Mouse (Mus musculus) cerebellum, adult 8-10 months (tissue): ENCODE results near the gene Col5a1.

Experiments used
- DNase-seq: peaks from one replicate; pipeline ENCODE4 v3.0.0; 2022

The Col5a1 gene

DNA sequence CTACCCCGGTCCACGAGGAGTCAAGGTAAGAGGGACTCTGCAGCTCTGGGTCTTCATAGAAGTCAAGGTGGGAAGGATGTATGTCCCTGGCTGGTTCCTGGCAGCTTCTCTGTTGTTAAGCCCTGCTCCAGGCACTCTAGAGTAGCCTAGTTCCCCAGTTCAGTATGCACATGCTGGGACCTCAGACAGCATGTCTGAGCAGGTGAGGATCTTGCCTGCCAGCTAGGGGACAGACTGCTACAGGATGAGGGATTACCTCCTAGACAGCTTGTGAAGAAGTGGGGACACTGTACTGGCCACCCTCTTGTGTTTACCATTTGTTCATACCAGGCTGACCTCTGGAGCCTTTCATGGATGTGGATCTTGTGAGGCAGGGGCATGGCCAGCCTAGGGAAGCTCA, 94.8 kb downstream of the Col5a1 start:
- no peak for DNase-seq

DNA sequence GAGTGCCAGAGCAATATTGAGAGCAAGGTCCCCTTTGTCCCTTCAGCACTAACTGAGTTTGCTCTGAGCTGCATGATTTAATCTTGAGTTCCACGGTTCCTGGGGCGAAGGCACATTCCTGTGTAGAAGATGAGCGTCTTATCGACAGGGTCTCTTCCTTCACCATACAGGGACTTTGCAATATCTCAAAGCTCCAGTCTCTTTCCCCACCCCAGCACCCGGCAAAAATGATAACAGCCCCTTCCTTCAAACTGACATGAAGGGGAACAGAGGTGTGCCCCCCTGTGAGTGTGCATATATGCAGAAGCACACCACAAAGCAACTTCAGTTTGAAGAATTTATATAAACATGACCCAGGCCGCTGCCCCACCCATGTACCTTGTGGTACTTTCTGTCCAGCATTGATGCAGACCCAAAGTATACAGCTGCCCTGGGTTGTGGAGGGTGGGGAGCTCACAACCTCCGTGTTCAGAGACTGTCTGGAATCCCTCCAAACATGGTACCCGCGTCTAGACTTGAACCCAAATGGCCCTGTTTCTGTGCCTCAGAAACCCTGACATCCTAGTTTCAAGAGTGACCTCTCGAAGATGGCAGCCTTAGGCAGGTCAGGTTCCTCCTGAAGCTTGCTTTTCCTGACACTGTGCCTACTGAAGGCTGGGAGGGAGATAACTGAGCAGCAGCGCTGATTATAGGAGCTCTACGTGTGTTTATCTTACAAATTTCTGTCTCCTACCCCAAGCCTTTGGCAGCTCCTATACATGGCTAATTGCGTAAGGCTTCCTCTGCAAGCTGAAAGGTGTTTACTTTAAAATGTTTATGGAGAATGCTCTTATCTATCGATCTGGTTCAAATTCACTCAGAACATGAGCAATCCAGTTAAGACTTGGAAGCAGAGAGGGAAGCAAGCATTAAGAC, 95.7 kb downstream of the Col5a1 start:
- no peak for DNase-seq

DNA sequence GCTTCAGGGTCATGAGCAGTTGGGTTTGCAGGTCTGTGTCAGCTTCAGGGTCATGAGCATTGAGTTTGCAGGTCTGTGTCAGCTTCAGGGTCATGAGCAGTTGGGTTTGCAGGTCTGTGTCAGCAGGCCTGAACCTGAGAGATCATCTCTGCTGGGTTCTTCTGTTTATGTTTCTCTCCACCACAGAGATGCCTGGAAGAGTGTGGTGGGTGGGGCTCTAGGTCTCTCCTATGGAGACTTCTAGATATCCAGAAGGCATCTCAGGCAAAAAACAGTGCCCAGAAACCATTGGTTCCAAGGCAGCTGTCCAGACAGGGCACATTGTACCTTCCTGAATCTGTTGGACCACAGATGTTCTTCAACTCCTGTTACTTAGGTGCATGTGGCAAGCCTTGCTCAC, 96.9 kb downstream of the Col5a1 start:
- no peak for DNase-seq

DNA sequence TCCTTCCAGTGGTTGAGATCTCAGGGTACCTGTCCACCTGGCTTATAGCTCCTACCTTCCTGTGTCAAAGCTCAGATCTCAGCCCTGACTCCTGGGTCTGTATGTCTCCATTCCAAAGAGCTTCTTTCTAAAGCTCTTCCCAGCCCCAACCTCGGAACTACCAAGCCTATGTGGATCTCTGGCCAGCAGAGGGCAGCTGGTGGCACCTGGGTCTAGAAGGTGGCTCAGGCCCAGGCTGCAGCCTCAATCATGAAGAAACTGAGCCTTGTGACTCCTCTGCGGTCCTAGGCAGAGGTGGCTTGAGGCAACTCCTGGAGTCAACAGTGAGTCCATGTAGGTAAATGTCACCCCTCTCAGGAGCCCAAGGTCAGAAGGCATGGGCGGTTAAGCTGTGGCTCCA, 97.7 kb downstream of the Col5a1 start:
- peak; percentile 75 for DNase-seq

DNA sequence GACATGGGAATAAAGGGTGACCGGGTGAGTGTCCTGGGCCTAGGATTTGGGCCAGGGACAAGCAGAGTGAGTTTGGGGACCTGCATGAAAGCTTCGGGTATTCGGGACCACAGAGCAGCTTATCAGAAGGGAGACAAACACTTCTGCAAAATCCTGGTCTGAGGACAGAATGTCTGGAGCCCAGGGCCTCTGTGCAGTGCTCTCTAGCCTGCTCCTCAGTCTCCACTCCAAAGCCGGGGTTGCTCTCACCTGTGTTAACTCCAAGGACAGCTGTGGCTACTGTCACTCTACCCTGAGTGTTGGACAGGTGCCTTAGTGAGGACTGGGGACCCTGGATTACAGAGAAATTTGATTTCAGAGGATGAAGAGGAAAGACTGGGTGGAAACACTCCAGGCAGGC, 100.5 kb downstream of the Col5a1 start:
- DNase-seq, result no peak

DNA sequence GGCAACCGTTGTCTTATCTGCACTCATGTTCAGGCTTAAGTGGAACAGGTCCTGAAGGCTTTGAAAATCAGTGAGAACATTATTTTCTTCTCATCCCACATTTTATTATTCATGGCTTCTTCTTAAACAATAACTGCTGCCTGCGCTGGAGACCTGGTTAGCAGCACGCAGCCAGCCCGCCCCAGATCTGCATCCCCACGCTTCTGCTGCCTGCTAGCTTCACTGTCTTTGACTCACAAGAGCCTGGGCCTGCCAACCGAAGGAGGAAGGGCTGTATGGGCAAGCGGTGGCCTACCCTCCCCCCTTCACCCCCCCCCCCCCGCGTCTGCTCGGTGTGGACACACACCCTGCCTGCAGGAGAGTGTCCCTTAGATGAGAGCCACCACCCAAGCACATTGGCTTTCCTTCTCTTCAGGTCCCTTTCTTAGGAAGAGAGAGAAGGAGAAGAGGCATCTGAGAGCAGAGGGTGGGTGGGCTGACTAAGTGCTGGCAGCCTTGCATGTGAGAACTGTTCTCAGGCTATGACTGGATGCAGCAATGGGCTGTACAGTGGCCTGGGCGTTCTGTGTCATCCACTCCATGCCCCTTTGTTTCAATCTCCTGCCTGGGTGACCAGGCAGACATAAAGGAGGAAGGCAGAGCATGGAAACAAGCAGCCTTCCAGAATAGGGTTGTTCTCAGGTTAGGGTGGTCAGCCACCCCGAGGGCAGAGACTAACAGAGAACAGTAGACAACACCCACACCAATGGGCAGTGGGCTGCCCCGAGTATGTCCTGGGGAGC, 104.4 kb downstream of the Col5a1 start:
- DNase-seq, result no peak

DNA sequence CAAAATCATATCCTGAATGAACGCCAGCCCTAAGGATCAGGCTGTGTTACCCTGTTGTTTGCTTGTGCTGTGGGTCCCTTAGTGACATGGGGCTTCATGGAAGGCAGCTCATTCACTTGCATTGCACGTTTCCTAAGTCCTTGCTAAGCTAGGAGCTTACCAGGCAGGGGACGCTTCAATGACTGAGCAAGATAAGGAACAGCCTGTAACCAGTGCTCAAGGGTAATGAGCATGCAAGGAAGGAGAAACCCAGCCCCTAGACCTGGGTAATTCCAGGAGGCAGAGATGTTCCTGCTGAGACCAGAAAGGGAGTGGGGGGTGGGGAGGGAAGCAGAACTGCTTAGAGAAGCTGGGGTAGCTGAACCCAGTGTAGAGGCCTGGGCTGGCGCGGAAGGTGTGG, 107.2 kb downstream of the Col5a1 start:
- DNase-seq, result no peak

DNA sequence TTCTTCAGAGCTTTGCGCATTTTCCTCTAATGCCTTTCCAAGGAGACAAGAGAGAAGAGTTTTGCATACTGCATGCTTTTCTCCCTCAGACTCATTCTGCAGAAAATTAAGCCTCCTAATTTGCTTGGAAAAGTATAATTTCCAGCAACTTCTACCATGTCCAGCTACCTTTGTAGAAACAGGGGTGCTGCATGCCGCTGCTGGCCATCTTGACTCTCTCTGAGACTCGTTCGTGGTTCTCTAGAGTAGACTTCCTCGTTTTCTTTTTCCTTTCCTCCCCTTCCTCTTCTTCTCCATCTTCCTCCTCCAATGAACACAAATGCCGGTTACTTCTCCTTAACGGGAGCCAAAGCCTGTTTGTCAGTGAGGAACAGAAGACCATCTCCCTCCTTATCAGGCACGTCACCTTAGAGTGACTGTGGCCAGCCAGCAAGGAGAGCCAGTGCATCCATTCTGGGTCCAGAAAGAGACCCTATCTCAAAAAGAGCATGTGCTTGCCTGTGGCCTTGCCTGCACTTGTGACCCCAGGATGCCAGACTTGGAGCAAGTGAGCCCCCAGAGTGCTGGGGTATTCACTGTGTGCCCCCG, 113.9 kb downstream of the Col5a1 start:
- no peak for DNase-seq

DNA sequence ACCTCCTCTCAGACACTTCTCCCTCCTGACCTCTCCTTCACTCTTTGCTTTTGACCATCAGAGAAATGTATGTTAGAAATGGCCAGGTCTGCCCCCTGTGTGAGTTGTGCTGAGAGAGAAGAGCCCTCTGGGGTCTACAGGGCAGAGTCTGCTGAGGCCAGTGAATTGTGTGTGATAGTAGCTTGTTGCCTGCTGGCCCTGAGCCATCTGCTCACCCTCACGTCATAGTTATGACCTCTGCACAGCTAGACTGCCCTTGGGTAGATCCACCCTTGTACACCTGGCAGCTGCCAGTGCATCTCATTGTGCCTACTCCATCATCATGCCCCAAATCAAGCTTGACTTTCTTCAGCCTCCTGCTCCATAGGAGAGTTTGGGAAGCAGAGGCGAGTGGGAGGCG, 114.4 kb downstream of the Col5a1 start:
- DNase-seq, result no peak

DNA sequence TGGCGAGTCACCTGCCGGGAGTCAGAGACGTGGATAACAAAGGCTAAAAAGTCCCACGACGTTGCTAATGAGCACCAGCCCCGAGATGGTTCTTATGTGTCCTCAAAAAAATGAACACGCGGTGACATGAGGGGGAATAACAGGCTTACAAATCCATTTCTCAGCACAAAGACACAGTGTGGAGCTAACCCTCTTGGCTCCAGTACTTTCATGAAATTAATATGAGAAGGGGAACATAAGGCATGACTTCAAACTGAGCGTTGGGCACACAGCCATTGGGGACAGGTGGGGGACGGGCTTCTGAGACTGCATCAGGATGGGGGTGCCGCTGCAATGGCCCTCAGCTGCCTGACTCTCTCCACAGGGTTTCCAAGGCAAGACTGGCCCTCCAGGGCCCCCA, 115.0 kb downstream of the Col5a1 start:
- DNase-seq, result peak; percentile 11

DNA sequence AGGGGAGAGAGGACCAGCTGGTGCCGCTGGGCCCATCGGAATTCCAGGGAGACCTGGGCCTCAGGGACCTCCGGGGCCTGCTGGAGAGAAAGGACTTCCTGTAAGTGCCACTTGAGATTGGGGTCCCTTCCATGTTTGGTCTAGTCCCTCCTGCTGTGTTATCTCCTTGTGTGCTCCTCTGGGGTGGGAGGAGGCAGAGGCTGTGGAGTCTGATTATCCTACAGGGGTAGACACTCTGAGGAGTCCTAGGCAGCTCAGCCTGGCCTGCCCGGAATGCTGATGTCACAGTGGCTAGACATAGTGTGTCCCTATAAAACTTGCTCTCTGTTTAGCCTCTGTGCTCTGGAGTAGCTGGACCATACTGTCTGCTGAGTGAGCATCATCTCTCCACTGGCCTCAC, 119.0 kb downstream of the Col5a1 start:
- DNase-seq, result no peak

DNA sequence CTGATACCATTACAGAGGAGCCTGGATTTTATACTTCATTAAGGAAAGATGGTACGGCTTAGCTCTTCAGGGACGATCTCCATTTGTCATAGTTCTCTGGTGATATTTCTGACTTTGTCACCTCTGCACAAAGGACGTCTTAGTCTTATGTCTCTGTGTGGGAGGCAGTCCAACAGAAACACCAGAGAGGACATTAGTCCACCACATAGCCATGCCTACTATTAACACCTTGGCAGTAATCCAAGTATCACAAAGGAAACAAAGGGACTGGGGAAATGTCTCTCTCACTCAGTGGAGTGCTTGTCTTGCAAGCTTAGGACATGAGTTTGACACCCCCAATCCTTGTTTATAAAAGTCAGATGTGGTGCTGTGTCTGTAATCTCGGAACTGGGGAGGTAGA, 122.0 kb downstream of the Col5a1 start:
- no peak for DNase-seq

DNA sequence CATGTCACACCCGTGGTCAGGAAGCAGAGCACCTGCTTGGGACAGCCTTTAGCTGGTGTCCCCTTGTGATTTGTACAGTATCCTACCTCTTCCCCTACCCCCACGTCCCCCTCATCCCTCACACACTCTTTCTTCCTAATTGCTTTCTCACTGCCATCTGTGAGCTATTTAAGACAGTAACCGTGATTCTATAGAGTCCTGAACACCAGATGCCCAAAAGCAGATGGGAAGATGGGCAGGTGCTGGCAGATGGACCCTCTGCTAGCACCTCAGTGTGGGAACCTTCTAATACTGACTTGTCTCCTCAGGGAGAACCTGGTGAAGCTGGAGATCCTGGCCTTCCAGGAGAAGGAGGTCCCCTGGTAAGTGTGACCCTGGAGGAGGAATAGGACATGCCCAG, 126.1 kb downstream of the Col5a1 start:
- DNase-seq, result no peak

DNA sequence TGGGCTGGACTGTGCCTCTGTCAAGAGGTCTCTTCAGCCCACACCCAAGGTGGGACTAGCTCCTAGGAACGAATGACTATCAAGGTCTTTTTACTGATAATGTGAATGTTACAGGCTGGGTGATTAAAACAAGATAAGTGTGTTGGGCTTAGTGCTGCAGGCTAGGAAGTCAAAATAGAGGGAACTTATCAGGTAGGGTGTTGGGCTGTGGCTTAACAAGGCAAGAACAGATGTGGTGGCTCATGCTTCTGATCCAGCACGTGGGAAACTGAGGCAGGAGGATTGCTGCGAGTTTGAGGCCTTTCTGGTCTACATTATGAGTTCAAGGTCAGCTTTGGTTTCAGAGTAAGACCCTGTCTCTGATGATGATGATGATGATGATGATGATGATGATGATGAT, 128.6 kb downstream of the Col5a1 start:
- no peak for DNase-seq

DNA sequence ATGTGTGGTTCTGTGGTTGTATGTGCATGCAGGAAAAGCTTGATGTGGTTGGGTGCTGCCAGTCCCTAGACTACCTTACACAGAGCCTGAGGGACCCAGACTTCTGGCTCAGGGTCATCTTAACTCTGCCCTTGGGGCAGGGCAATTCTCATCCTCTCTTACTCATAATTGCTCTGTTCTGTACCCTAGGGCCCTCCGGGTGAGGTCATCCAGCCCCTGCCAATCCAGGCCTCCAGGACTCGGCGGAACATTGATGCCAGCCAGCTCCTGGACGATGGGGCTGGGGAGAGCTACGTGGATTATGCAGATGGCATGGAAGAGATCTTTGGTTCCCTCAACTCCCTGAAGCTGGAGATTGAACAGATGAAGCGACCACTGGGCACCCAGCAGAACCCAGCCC, 138.2 kb downstream of the Col5a1 start:
- no peak for DNase-seq

DNA sequence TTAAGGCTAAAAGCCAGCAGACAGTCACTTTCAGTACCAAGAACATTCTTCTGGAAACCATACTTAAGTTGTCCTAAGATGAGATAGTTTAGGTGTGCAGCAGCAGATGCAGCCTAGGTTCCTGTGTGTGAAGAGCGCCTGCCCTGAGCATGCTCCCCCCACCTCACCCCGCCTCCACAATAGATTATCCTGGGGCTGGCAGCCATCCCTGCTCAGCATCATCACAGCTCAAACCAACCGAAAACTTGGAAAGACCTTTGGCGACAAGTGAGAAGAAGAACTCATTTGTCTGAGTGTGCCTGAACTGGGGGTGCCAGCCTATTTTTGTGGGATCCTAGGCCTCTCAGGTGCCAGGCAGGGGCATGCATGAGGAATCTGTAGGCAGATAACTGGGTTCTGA, 139.6 kb downstream of the Col5a1 start:
- no peak for DNase-seq

DNA sequence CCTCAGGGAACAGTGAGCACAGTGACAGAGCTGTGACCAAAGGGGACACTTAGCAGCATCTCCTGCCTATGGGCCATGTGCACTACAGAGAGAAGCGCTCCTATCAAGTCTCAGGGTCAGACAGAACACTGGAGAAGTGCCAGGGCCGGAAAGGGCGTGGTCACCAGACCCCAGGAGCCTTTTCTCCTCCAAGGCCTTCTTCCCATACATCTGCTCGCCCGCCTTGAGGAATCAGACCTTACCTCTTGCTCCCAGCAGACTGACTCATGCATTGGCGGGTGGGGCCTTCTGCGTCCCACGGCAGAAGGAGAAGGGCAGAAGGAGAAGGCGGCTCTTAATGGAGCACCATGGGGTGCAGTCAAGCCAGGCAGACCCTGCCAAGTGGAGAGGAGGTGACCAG, 145.6 kb downstream of the Col5a1 start:
- no peak for DNase-seq

DNA sequence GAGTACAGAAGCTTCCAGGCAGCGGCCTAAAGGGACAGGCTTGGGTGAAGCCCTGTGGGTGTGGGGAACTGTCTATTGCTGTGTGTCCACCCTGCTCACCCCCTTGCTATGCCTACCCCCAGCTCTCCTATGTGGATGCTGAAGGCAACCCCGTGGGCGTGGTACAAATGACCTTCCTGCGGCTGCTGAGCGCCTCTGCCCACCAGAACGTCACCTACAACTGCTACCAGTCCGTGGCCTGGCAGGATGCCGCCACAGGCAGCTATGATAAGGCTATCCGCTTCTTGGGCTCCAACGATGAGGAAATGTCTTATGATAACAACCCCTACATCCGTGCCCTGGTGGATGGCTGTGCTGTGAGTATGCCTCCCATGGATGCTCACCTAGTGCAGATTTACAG, 146.2 kb downstream of the Col5a1 start:
- no peak for DNase-seq

DNA sequence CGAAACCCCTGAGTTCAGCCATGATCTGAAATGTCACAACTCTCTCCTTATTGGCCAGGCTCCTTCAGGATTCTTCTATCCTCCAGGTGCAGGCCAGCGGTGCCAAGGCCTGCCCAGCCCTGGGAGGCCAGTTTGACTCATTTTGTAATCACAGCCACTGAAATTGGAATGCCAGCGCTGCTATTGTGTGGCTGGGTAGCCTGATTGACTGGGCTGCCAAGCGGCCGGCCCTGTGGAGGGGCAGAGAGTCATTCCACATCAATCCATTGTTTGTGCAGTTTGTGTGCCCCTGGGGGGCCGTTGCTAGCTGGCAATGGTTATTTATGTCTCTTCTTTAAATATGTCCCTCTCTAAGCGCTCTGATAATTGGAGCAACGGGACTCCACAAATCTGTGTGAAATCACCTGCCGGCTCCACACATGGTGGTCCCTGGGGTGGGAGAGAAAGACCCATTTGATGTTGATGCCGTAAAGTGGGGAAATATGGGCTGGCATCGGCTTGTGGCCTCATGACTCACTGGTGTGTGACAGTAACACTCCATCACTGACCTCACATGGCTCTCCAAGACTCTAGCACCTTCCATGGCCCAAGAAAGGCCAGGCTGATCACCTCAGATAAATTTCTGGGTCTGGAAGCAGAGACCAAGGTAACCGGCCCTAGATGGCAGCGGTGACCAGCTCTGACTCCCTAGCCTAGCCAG, 147.9 kb downstream of the Col5a1 start:
- DNase-seq, result no peak

DNA sequence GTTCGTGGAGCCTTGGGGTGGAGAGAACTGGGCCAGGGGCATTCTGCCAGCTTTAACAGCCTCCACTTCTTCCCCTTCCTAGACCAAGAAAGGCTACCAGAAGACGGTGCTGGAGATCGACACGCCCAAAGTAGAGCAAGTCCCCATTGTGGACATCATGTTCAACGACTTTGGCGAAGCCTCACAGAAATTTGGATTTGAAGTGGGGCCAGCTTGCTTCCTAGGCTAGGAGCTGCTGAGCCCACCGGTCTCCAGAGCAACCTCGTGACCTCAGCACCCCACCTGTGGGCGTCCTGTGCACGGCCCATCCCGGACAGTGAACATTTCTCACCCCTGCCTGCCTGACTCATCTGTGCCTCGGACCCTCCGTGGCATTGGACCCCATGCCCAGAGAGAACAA, 150.6 kb downstream of the Col5a1 start:
- DNase-seq, result no peak

DNA sequence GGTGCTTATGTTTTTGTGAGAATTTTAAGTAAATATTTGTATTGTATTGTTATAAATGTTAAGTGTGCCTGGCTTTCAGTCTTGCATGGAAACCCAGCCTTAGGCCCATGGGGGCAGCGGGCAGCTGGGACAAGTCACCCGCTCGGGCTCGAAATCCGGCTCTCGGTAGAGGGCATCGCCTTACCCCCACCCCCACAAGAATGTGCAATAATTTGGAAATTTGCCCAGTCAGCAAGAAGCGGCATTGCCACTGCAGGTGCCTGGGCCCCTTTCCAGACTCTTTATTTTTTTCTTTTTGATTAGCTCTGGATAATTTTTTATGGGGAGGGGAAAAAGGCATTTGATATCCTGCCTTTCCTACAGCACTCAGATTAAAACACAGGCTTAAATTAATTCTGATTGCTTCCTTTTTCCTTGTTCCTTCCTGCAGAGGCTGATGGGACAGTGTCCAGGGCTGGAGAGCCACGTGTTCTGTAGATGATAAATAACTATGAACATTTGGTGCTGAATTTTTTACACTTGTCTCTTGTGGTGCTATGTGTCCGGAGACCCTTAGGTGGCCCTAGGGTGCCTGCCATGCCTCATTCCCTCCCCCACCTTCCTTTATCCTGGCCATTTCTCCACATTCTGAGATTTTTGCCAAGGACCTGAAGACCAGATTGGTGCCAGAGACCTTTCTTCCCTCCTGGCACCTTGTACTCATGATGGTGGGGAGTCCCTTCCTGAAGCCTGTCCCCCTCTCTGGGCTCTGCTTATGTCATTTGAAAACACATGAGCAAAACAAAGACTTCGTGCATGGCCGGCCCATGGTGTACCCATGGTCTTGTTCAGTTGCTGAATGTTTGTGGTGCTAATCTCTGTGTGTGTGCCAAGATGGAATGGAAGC, 151.5 kb downstream of the Col5a1 start:
- peak; percentile 23 for DNase-seq

DNA sequence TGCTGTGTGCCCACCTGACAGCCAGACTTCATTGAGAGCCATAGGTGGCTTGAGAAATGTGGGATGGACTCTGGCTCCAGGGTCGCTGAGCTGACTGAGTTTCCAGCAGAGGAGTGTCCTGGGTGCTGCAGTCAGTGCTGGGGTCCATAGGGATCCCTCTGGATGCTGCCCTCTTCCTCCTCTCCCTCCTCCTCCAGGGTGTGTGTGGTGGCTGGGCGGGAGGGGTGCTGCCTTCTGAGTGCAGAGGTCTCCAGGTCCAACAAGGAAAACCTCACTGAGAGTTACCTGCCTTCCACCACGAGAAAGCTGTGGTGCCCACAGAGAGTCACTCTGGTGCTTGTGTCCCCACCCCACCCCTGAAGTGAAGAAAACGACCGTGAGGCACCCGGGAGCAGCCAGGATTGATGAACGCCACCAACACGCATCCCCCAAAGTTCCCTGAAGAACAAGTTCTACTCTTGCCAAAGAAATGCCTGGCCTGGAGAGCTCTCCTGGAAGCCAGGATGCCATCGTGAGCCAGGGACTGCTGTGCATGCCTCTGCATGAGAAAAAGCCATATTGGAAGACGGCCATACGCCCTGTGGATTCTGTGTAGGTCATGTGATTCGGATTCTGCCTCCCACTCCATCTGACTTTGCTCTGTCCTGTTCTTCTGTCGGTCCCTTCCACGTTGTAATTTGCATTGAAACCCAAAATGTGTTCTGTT, 152.3 kb downstream of the Col5a1 start:
- DNase-seq, result peak; percentile 48
